Mouse (Mus musculus) splenic B cell, adult 2 months (primary cell): ENCODE data around the gene Car7.
"Not testable (repeated sequence)": the region's sequence is repeated elsewhere in the genome, so short reads cannot be mapped to it uniquely, and the experiment has no call there.

Experiments used
- DNase-seq: peaks from one replicate; pipeline ENCODE4 v3.0.0-alpha.2; 2011; ENCODE audit warnings: low read depth, low spot score
- H3K27me3 ChIP-seq: 2 replicates; pipeline ENCODE4 v1.6.1; 2012; ENCODE audit warnings: mild to moderate bottlenecking, low read length, moderate library complexity, mixed read lengths; ENCODE audit not compliant: control insufficient read depth, poor library complexity, insufficient read depth, severe bottlenecking
- H3K36me3 ChIP-seq: 2 replicates; pipeline ENCODE4 v1.6.1; 2012; ENCODE audit warnings: mild to moderate bottlenecking, low read length, moderate library complexity, mixed read lengths; ENCODE audit not compliant: control insufficient read depth, poor library complexity, insufficient read depth, severe bottlenecking

Gene Car7

GRCm38 (mm10) chr8:104542160-104542559 is 7.7 kb downstream of the Car7 start:
- no peaks in the 10 kb centered on the region for H3K36me3 ChIP-seq
- DNase-seq: no peak
- no peaks in the 10 kb centered on the region for H3K27me3 ChIP-seq

GRCm38 (mm10) chr8:104543440-104544045 is 9.1 kb downstream of the Car7 start:
- no peaks in the 10 kb centered on the region for H3K36me3 ChIP-seq
- DNase-seq: no peak
- H3K27me3 ChIP-seq: no peaks in the 10 kb centered on the region

- no peak for DNase-seq
- Histone ChIP-seq H3K27me3 (no peaks in the 10 kb centered on the region), H3K36me3 (no peaks in the 10 kb centered on the region)
These were observed 20.7 kb downstream of the Car7 start for GRCm38 (mm10) chr8:104555191-104555590.

GRCm38 (mm10) chr8:104557226-104557625 is 22.7 kb downstream of the Car7 start:
- Histone ChIP-seq H3K36me3 (no peaks in the 10 kb centered on the region), H3K27me3 (no peaks in the 10 kb centered on the region)
- no peak for DNase-seq

GRCm38 (mm10) chr8:104560731-104561130 is 26.2 kb downstream of the Car7 start:
- no peak for DNase-seq
- H3K36me3 ChIP-seq: no peaks in the 10 kb centered on the region
- no peaks in the 10 kb centered on the region for H3K27me3 ChIP-seq

- no peaks in the 10 kb centered on the region for H3K27me3 ChIP-seq
- DNase-seq: peak; percentile 97
- H3K36me3 ChIP-seq: no peaks in the 10 kb centered on the region
These were observed 30.4 kb downstream of the Car7 start for GRCm38 (mm10) chr8:104564633-104565456.

GRCm38 (mm10) chr8:104565457-104565798 is 30.9 kb downstream of the Car7 start:
- Histone ChIP-seq H3K36me3 (no peaks in the 10 kb centered on the region), H3K27me3 (no peaks in the 10 kb centered on the region)
- DNase-seq: no peak

GRCm38 (mm10) chr8:104569559-104569958 is 35.1 kb downstream of the Car7 start:
- Histone ChIP-seq H3K27me3 (no peaks in the 10 kb centered on the region), H3K36me3 (no peaks in the 10 kb centered on the region)
- peak; percentile 13 for DNase-seq

- Histone ChIP-seq H3K36me3 (no peaks in the 10 kb centered on the region), H3K27me3 (no peaks in the 10 kb centered on the region)
- DNase-seq: peak; percentile 91
These were observed 36.2 kb downstream of the Car7 start for GRCm38 (mm10) chr8:104570436-104571343.

- no peaks in the 10 kb centered on the region for H3K36me3 ChIP-seq
- no peak for DNase-seq
- no peaks in the 10 kb centered on the region for H3K27me3 ChIP-seq
These were observed 42.3 kb downstream of the Car7 start for GRCm38 (mm10) chr8:104576820-104577219.

GRCm38 (mm10) chr8:104577606-104578005 is 43.1 kb downstream of the Car7 start:
- not testable (repeated sequence) for DNase-seq, H3K27me3 ChIP-seq, H3K36me3 ChIP-seq

GRCm38 (mm10) chr8:104584522-104584921 is 50.0 kb downstream of the Car7 start:
- no peaks in the 10 kb centered on the region for H3K36me3 ChIP-seq
- DNase-seq: no peak
- no peaks in the 10 kb centered on the region for H3K27me3 ChIP-seq

- Histone ChIP-seq H3K27me3 (no peaks in the 10 kb centered on the region), H3K36me3 (no peaks in the 10 kb centered on the region)
- no peak for DNase-seq
These were observed 55.8 kb downstream of the Car7 start for GRCm38 (mm10) chr8:104590284-104590683.

- no peaks in the 10 kb centered on the region for H3K36me3 ChIP-seq
- H3K27me3 ChIP-seq: no peaks in the 10 kb centered on the region
- DNase-seq: peak; percentile 94
These were observed 56.8 kb downstream of the Car7 start, which contains the start of gene Pdp2 for GRCm38 (mm10) chr8:104591133-104591834. Gene Pdp2, plus strand, starts transcription at chr8:104591451.
